Mouse (Mus musculus) lung, adult 2 months (tissue): Measurements from ENCODE around the gene Prrt4. TPM values are rescaled to one million over a fixed set of nuclear protein-coding genes. Genes with fewer than 3 reads are reported as not detected.
"Not testable (repeated sequence)": the region's sequence is repeated elsewhere in the genome, so short reads cannot be mapped to it uniquely, and the experiment has no call there.

ENCODE experiments used
- DNase-seq: peaks from one replicate; pipeline ENCODE4 v3.0.0; 2022
- H3K4me1 ChIP-seq: fragments of 200-500 bp; 2 replicates; pipeline ENCODE4 v1.6.1; 2011; ENCODE audit warnings: low read length; ENCODE audit not compliant: control insufficient read depth, insufficient read depth
- H3K4me3 ChIP-seq: fragments of 200-500 bp; replicated peaks from 2 replicates; pipeline ENCODE3; 2011; ENCODE audit warnings: low read depth, mild to moderate bottlenecking, control low read depth, low read length; ENCODE audit errors: extremely low read depth
- CTCF ChIP-seq: fragments of 200-500 bp; IDR thresholded peaks from 2 replicates; pipeline ENCODE4 v1.5.1; 2011; ENCODE audit warnings: mild to moderate bottlenecking, low read length, control low read depth; ENCODE audit not compliant: insufficient read depth
- POLR2A ChIP-seq: fragments of 200-500 bp; IDR thresholded peaks from 2 replicates; pipeline ENCODE4 v1.6.1; 2011; ENCODE audit warnings: low read depth, mild to moderate bottlenecking, control low read depth, low read length, borderline replicate concordance; ENCODE audit errors: extremely low read depth
- WGBS: fragments of 180-500 bp; shearing (Covaris S2); methylation state at CpG from one replicate; pipeline ENCODE4 v1.1.7; 2018; 5-methylcytosine and 5-hydroxymethylcytosine counted together
- polyA plus RNA-seq: library from polyadenylated mRNA; depleted of rRNA; stranded (reverse); fragments of >200 nt; gene quantifications from 2 replicates; pipeline ENCODE4 v1.2.3, GENCODE M21; 2012

Gene Prrt4
- polyA plus RNA-seq, 1 experiment: 10.8 TPM

DNA sequence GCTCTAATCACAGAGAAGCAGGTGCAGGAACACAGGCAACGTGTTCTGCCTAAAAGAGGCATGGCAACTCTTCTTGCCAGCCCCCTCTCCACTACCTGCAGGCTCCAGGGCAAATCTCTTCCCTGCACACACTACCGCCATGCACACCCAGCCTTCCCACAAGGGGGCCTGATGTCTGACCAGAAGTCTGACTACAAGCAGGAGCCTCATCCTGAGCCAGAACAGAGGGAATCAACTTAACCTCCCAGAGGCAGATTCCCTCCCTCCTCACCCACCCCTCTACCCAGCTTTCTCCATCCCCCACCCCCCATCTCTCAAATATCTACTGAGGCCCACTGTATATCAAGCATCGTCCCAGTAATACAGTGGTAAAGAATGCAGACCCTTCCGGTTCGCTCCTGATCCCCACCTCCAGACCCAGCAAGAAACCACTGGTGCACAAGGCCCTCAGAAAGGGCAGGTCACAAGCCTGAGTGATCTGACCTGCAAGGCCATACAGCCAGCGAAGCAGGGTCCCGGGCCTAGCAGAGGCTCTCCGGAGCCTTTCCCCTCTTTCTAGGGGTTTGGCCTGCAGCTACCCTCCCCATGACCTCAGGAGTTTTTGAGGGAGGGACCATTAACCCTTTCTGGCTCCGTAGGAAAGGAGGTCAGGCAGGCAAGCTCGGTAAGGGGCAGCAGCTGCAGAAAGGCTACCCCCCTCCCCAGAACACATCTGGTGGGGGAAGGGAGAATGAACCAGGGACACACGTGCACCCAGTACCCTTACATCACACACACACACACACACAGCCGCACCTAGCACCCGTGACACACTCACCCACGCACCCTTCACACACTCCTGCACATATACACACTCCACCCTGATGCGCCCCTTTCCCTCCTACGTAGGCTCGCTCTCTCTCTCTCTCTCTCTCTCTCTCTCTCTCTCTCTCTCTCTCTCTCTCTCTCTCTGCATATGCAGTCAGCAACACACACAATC is 1.2 kb downstream of the Prrt4 start:
- no peaks in the 10 kb centered on the region for H3K4me1 ChIP-seq
- TF ChIP-seq CTCF (no peak), POLR2A (no peak)
- WGBS: 55% methylated on average over 17 of the region's 17 CpGs
- peak; percentile 2 for DNase-seq
- H3K4me3 ChIP-seq: no peak overlapping the region

DNA sequence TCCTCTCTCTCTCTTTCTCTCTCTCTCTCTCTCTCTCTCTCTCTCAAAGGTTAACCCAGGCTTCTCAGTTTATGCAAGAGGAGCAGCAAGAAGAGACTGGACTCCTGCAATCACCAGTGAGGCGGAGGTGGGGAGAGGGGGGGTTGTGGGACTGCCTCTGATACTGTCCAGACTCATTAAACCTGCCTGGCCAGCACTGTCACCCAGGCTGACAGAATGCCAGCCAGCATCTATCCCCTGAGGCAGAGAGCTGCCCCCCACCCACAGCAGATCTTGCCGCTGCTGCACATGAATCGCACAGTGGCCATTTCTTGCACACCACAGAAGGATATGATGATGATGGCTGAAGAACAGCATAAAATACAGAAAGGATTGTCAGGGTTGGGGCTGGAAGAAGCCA is 4.3 kb downstream of the Prrt4 start:
- H3K4me1 ChIP-seq: no peaks in the 10 kb centered on the region
- no peak for DNase-seq
- H3K4me3 ChIP-seq: no peak overlapping the region
- WGBS: 88% methylated on average over 3 of the region's 3 CpGs
- TF ChIP-seq CTCF (no peak), POLR2A (no peak)

DNA sequence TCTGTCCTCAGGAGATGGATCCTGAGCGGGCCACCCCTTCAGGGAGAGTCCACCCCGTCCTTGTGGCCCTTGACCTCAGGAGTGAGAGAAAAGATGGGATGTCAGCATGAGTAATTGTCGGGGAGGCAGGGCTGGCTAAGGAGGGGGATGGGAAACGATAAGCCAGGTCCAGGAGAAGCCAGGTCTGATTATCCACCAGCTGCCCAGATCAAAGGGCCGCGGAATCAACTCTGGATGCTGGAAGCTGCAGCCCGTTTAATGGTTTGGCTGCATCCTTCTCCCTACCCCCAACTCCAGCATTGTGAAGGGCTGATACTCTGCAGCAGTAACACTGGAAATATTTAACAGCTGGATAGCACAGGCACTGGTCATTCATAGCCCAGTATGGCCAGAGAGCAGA is 5.0 kb downstream of the Prrt4 start:
- H3K4me3 ChIP-seq: no peak overlapping the region
- no peak for DNase-seq
- no peak for TF ChIP-seq CTCF
- TF ChIP-seq POLR2A: no peak
- WGBS: 43% methylated on average over 7 of the region's 7 CpGs
- H3K4me1 ChIP-seq: no peaks in the 10 kb centered on the region

DNA sequence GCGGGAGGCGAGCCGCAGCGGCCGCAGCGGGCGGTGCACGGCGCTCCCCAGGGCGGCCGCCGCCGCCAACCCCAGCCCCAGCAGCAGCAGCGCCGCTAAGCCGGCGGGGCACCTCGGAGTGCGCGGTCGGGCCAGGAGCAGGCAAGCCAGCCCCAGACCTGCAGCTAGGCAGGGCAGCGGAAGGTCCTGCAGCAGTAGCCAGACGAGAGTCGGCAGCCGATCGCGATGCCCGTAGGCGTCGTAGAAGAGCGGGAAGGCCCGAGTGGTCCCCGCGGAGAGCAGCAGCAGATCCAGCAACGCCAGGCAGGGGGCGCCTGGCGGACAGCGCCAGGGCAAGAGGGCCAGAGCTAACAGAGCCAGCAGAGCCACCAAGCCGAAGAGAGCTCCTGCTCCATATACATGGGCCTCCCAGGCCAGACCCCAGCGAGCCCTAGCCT is 8.4 kb downstream of the Prrt4 start:
- peak; percentile 83 for DNase-seq
- WGBS: under 1% methylated on average over 40 of the region's 40 CpGs
- no peaks in the 10 kb centered on the region for H3K4me1 ChIP-seq
- peak; percentile 63 for TF ChIP-seq CTCF
- no peak for TF ChIP-seq POLR2A
- H3K4me3 ChIP-seq: peak overlapping the region; percentile 59

DNA sequence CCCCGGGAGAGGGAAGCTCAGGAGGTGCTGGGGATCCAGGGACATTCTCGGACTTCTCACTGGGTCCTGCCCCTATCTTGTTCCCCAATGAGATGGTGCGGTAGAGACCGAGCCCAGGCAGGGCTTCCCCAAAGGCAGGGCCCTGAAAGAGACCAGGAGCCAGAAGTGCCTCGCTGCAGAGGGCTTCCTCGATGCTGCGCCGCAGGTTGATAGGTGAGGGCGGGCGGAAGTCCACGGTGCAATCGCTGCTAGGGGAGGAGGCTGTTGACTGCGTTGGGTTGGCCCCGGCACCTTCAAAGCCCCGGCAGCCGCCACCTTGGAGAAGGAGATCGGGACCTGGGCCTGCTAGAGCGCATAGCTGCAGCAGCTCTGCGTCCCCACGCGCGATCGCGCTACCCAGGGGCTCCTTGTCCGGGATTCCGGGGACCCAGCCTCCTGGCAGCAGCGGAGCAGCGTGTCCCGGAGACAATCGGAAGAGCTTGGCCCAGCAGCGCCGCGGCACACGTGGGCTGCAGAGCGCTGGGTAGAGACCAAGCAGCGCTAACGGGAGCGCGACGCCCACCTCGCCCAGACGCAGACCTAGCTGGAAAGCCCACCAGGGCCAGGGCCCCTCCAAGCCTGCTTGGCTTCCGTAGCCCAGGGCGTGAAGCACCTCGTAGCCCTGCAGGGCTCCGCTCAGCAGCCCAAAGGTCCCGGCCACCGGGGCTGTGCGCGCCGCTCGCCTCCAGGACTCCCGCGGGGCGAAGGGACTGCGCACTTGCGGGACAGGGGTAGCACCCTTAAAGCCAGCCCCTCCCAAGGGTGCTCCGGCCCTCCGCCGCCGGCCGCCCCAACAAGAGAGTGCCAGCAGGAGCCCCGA is 9.1 kb downstream of the Prrt4 start:
- peak; percentile 31 for DNase-seq
- 3% methylated on average over 62 of the region's 63 CpGs for WGBS
- TF ChIP-seq POLR2A (no peak), CTCF (no peak)
- no peaks in the 10 kb centered on the region for H3K4me1 ChIP-seq
- peak overlapping the region; percentile 59 for H3K4me3 ChIP-seq

DNA sequence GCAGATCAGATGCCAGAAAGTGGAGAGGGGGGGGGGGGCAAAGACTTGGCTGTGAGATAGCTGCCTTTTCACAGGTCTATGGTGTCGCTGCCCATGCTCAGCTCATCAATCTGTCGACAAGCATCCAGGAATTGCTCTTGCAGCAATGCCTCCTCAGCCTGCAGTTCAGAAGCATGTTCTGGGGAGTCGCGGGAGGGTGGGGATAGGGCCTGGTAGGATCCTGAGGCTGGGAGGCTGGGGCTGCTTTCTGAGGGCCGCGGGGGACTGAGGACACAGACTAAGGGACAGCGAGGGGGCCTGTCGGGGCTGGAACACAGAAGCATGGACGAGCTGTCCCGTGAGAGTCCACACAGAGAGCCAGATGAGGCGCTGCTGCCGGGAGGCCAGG is 9.7 kb downstream of the Prrt4 start:
- 28% methylated on average over 10 of the region's 12 CpGs for WGBS
- DNase-seq: no peak
- Histone ChIP-seq H3K4me3 (no peak overlapping the region), H3K4me1 (no peaks in the 10 kb centered on the region)
- TF ChIP-seq POLR2A (no peak), CTCF (no peak)

DNA sequence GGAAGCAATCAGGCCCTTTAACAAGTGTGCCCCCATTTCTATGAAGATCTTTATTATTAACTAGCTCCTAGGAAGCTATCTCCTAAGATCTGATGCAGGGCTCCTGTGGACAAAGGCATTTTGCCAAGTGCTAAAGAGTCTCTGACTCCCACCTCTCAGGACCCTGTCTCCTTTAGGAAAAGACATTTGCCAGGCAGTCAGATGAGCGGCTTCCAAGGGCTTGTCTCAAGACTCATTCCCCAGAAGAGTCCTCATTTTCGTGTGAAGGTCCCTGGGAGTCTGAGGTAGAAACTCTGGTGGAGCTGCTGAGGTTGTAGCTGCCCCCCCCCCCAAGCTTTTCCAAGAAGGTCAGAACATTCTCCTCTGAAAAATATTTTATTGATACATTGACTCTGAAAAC is 10.5 kb downstream of the Prrt4 start:
- DNase-seq: no peak
- TF ChIP-seq CTCF (no peak), POLR2A (no peak)
- 58% methylated on average over 2 of the region's 2 CpGs for WGBS
- Histone ChIP-seq H3K4me3 (no peak overlapping the region), H3K4me1 (no peaks in the 10 kb centered on the region; the same call in 1 of the 2 replicates)

DNA sequence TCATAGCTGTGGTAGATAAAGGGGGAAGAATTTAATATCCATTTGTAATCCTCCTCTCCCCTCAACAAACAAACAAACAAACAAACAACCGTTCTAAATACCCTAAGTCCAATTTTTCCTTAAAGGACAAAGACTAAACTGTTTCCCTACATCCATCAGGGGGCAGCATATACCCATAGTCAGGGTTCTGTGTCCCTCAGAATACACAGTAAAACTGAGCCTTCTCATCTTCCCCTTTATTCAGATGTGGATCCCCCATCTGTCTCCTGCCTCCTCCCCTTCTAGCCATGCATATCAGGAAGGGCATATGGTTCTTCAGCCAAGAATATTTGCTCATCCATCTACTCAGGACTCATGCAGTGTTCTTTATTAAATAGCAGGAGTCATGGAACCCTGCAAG is 13.2 kb downstream of the Prrt4 start:
- TF ChIP-seq CTCF (peak; percentile 27; the same call in 1 of the 2 replicates), POLR2A (no peak)
- 3% methylated on average over 1 of the region's 1 CpGs for WGBS
- Histone ChIP-seq H3K4me1 (no peaks in the 10 kb centered on the region; the same call in 1 of the 2 replicates), H3K4me3 (no peak overlapping the region)
- DNase-seq: no peak

DNA sequence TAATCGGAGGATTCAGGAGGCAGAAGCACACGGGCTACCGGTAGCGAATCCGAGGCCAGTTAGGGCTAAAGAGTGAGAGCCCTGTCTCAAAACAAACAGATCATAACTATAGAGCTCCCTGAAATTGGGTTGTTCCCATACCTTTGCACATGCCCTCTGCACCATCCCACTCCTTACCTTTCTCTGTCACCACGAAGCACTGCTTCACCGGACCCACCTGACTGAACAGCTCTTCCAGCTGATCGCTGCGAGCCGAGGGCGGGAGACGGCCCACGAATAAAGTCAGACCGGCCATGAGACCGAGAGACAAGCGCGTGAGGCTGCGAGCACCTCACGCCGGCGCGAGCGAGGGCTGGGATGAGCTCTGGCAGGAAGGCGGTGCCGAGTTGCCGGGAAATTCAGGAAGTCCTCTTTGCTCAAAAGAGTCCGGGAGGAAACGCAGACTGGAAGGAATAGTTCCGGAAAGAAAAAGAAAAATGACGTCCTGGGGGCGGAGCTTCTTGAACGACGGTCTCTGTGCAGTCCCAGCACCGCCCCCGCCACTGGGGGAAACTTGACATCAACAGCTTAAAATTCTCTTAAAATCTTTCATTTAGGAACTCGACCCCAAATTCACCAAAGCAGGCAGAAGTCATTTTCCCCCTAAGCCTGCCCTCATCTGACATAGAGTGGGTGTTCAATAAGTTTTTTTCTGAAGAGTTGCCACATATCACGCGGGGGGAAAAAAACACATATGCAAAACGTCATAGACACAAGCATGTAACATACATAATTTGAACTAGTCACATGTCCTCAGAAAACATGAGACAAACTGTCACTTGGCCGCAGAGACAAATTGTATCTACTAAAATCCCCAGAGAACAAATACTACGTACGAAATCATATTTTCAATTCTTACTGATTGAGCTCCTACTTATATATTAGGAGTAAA is 14.8 kb downstream of the Prrt4 start, which contains the start of gene Rbm28:
TSS of gene Rbm28 (minus strand) at position 693 of the 931 bp plus-strand sequence.
- peak; percentile 88; the same call in 1 of the 2 replicates for TF ChIP-seq POLR2A
- no peak for TF ChIP-seq CTCF
- Histone ChIP-seq H3K4me3 (peak within 1 kb of the TSS; percentile 96), H3K4me1 (no peaks in the 10 kb centered on the region; the same call in 1 of the 2 replicates)
- peak; percentile 76 for DNase-seq
- WGBS: 6% methylated on average over 42 of the region's 42 CpGs

DNA sequence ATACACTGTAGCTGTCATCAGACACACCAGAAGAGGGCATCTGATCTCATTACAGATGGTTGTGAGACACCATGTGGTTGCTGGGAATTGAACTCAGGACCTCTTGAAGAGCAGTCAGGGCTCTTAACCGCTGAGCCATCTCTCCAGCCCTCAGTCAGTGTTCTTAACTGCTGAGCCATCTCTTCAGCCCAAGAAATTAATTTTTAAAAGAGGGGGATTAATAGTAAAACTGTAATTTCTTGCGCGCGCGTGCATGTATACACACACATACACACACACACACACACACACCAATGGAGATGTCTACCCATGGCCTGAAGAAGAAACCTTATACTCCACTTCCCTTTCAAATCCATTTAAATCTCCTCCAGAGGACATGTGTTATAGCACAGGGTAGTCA is 18.1 kb downstream of the Prrt4 start:
- DNase-seq, H3K4me1 ChIP-seq, H3K4me3 ChIP-seq: not testable (repeated sequence)
- 99% methylated on average over 5 of the region's 5 CpGs for WGBS
